8 mouse cellular contexts compared by ENCODE assay signal in genomic region chr9:78527767-78528381, GRCm38 (mm10). TPM values are rescaled to one million over a fixed set of nuclear protein-coding genes. Genes with fewer than 3 reads are reported as not detected.
DNase-seq lines count a peak whose midpoint lies in the region; ATAC-seq and TF ChIP-seq lines count a peak whose summit lies in the region.

No protein-coding gene starts in this region.

- peak overlapping the region; percentile 60 for H3K4me3 ChIP-seq in bone marrow macrophage, adult 2 months (ENCODE audit: insufficient read depth, low read length)
- H3K4me3 ChIP-seq in embryonic fibroblast, embryonic 13.5 days (ENCODE audit: insufficient read depth, low read length): peak overlapping the region; percentile 25
- peak overlapping the region; percentile 65 for H3K4me3 ChIP-seq in heart, embryonic 10.5 days
- peak overlapping the region; percentile 52 for H3K4me3 ChIP-seq in kidney, embryonic 14.5 days (ENCODE audit: low read length)
- peak overlapping the region; percentile 39 for H3K4me3 ChIP-seq in stomach, embryonic 14.5 days (ENCODE audit: low read depth, low read length)

- H3K4me1 ChIP-seq in bone marrow macrophage, adult 2 months (ENCODE audit: control insufficient read depth, insufficient read depth, low read length): peaks cover 34% of the 10 kb centered on the region
- H3K4me1 ChIP-seq in embryonic fibroblast, embryonic 13.5 days (ENCODE audit: control insufficient read depth, insufficient read depth, low read length): peaks cover 13% of the 10 kb centered on the region
- peaks cover 25% of the 10 kb centered on the region for H3K4me1 ChIP-seq in heart, embryonic 10.5 days
- H3K4me1 ChIP-seq in kidney, embryonic 14.5 days (ENCODE audit: control insufficient read depth, insufficient read depth, low read length): peaks cover 9% of the 10 kb centered on the region; the same call in 1 of the 2 replicates
- H3K4me1 ChIP-seq in stomach, embryonic 14.5 days (ENCODE audit: control insufficient read depth, insufficient read depth, low read length): no peaks in the 10 kb centered on the region

- peak overlapping the region; percentile 63 for H3K9ac ChIP-seq in kidney, embryonic 14.5 days (ENCODE audit: low read depth, low read length)
- H3K9ac ChIP-seq in stomach, embryonic 14.5 days (replicated peaks; ENCODE audit: low read depth, low read length): peak overlapping the region; percentile 28; the same call in 1 of the 2 replicates

- TF ChIP-seq POLR2A in bone marrow macrophage, adult 2 months (IDR thresholded peaks at IDR 0.05; ENCODE audit: borderline replicate concordance, low read depth, low read length): no peak
- peak; percentile 36; the same call in 1 of the 2 replicates for TF ChIP-seq POLR2A in embryonic fibroblast, embryonic 13.5 days (IDR thresholded peaks at IDR 0.05; ENCODE audit: low read depth, low read length)

- DNase-seq in B cell, adult 2 months: peak; percentile 89 to 91
- DNase-seq in heart, embryonic 10.5 days (ENCODE audit: low spot score): peak; percentile 87
- DNase-seq in liver: peak; percentile 85
- peak; percentile 64 to 75 for DNase-seq in monocyte, adult 2 months (ENCODE audit: low read depth in 1 of 2, low spot score in 2 of 2)

- peak; percentile 76 for TF ChIP-seq CTCF in bone marrow macrophage, adult 2 months (IDR thresholded peaks at IDR 0.05; ENCODE audit: low read depth, low read length)
- TF ChIP-seq CTCF in embryonic fibroblast, embryonic 13.5 days (IDR thresholded peaks at IDR 0.05; ENCODE audit: borderline replicate concordance, insufficient read depth, low read length): peak; percentile 92

- H3K36me3 ChIP-seq in heart, embryonic 10.5 days: peaks cover 19% of the 10 kb centered on the region
- no peaks in the 10 kb centered on the region for H3K36me3 ChIP-seq in kidney, embryonic 14.5 days (ENCODE audit: control insufficient read depth, insufficient read depth, low read length)
- no peaks in the 10 kb centered on the region for H3K36me3 ChIP-seq in stomach, embryonic 14.5 days (ENCODE audit: control insufficient read depth, insufficient read depth, low read length)

- ATAC-seq in kidney, embryonic 14.5 days (ENCODE audit: low FRiP score, low TSS enrichment): peak; percentile 61; the same call in 1 of the 2 replicates
- ATAC-seq in stomach, embryonic 14.5 days (ENCODE audit: insufficient number of reproducible peaks, insufficient read depth, low FRiP score, low read depth): peak; percentile 54; the same call in 1 of the 2 replicates

- H3K27me3 ChIP-seq in heart, embryonic 10.5 days (ENCODE audit: insufficient read depth, poor library complexity, severe bottlenecking): no peaks in the 10 kb centered on the region
- no peaks in the 10 kb centered on the region for H3K27me3 ChIP-seq in kidney, embryonic 14.5 days (ENCODE audit: control insufficient read depth, insufficient read depth, low read length)
- no peaks in the 10 kb centered on the region for H3K27me3 ChIP-seq in stomach, embryonic 14.5 days (ENCODE audit: control insufficient read depth, insufficient read depth, low read length)

- H3K9me3 ChIP-seq in heart, embryonic 10.5 days: no peaks in the 10 kb centered on the region
- H3K9me3 ChIP-seq in kidney, embryonic 14.5 days (ENCODE audit: control insufficient read depth, low read length): no peaks in the 10 kb centered on the region
- H3K9me3 ChIP-seq in stomach, embryonic 14.5 days (ENCODE audit: control insufficient read depth, low read depth, low read length): no peaks in the 10 kb centered on the region

- H3K27ac ChIP-seq in bone marrow macrophage, adult 2 months (ENCODE audit: insufficient read depth, low read depth, low read length): peak overlapping the region; percentile 98
- peak overlapping the region; percentile 84 for H3K27ac ChIP-seq in embryonic fibroblast, embryonic 13.5 days (ENCODE audit: insufficient read depth, low read length)
- H3K27ac ChIP-seq in heart, embryonic 10.5 days: peak overlapping the region; percentile 90
- H3K27ac ChIP-seq in kidney, embryonic 14.5 days (ENCODE audit: low read depth, low read length): peak overlapping the region; percentile 90
- H3K27ac ChIP-seq in stomach, embryonic 14.5 days (ENCODE audit: low read length): peak overlapping the region; percentile 78

- peak overlapping the region; percentile 79 for H3K4me2 ChIP-seq in kidney, embryonic 14.5 days (replicated peaks; ENCODE audit: low read depth, low read length)
- peak overlapping the region; percentile 54 for H3K4me2 ChIP-seq in stomach, embryonic 14.5 days (replicated peaks; ENCODE audit: low read depth, low read length)

- WGBS in heart, embryonic 10.5 days: 4% methylated on average over 16 of the region's 16 CpGs
- 3% methylated on average over 16 of the region's 16 CpGs for WGBS in kidney, embryonic 14.5 days
- WGBS in stomach, embryonic 14.5 days: 4% methylated on average over 16 of the region's 16 CpGs

RNA-seq across cellular contexts. Expression of gene Eef1a1, which starts 38.9 kb away (rescaled TPM):
- 5,836 and 6,850 TPM in 2 replicates for polyA plus RNA-seq in bone marrow macrophage, adult 2 months (2012; ENCODE audit: insufficient read depth, insufficient read length, missing spikeins)
- 16,028 and 17,695 TPM in 2 replicates for polyA plus RNA-seq in embryonic fibroblast, embryonic 13.5 days (2011; ENCODE audit: insufficient read length, low read depth, missing spikeins)
- 2,877 and 3,185 TPM in 2 replicates for polyA plus RNA-seq in heart, embryonic 10.5 days (2016; fragmentation: Nextera tagmentation; extraction: Ambion mirVana)
- polyA plus RNA-seq in kidney, embryonic 14.5 days (2014; fragmentation: Nextera tagmentation; extraction: Ambion mirVana): 5,322 and 6,193 TPM in 2 replicates
- 5,753 and 5,798 TPM in 2 replicates for polyA plus RNA-seq in stomach, embryonic 14.5 days (2014; fragmentation: Nextera tagmentation; extraction: Ambion mirVana)

RNA-seq across cellular contexts. Expression of gene Slc17a5, which starts 60.0 kb away (rescaled TPM):
- 44.2 and 46.5 TPM in 2 replicates for polyA plus RNA-seq in bone marrow macrophage, adult 2 months (2012; ENCODE audit: insufficient read depth, insufficient read length, missing spikeins)
- 12.2 and 12.7 TPM in 2 replicates for polyA plus RNA-seq in embryonic fibroblast, embryonic 13.5 days (2011; ENCODE audit: insufficient read length, low read depth, missing spikeins)
- polyA plus RNA-seq in heart, embryonic 10.5 days (2016; fragmentation: Nextera tagmentation; extraction: Ambion mirVana): 6.0 and 7.0 TPM in 2 replicates
- polyA plus RNA-seq in kidney, embryonic 14.5 days (2014; fragmentation: Nextera tagmentation; extraction: Ambion mirVana): 9.9 and 16.9 TPM in 2 replicates
- polyA plus RNA-seq in stomach, embryonic 14.5 days (2014; fragmentation: Nextera tagmentation; extraction: Ambion mirVana): 15.3 and 16.9 TPM in 2 replicates

Comparison
In these comparisons a context has a peak if more than half of its experiments do, and no peak if none do; other contexts are left out.
1. Peak in every context shown above with its lines: DNase-seq, ATAC-seq, H3K4me3 ChIP-seq and H3K27ac ChIP-seq.